Mouse (Mus musculus): Measurements from ENCODE around the gene Slit1. TPM values are rescaled to one million over a fixed set of nuclear protein-coding genes. Genes with fewer than 3 reads are reported as not detected.

The Slit1 gene
- total RNA-seq, 2 experiments from 2014 or later = 0.07 to 0.12 TPM

DNA sequence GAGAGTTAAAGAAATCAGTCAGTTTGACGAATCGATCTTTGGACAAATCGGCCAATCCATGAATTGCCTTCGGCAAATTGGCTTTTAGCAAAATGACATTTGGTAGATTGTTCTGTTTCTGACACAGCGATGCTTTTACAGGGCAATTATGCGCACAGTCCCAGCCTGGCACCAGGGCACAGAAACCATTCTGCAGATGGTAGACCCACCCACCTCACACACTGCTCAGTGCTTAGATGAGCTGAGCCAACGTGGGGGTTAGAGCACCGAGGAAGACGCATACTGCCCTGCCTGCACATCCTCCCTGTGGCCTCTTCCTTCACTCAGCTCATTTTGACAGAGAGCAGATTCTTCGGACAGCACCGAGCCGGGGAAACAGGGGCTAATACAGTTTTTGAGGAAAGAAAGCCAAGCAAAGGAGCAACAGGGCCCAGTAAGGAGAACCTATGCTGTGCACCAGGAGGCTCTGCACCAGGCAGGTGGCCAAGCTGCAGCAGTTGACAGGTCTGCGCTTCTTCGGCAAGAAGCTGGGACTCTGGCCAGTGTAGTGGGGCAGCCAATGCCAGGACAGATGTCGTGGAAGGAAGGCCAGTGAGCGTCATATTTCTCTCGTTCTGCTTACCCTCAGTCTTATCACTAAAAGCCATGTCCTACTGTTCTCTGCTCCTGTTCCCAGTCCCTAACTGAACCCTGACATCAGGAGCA, 83.0 kb downstream of the Slit1 start:
- intact Hi-C loops (cut with DNase I) = no loop called here
- no peak for DNase-seq

DNA sequence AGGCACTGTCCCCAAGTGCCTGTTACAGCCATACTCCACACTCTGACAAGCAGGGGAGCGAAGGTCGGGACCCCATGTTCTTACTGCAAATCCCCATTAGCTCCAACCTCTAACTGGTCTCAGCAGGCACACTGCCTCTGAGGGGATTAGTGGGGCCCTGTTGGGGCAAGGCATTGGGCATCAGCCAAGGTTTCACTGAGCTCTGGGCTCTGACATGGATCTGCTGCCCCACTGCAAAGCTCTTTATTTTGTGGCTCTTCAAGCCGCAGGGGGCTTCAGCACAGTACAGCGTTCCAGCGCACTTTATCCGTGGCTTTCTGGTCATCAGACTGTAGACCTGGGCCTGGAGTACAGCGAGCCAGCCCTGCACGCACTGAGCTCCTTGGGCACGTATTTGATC, 86.0 kb downstream of the Slit1 start:
- no peak for DNase-seq
- intact Hi-C loops (cut with DNase I) = loop anchor here (10.0 kb wide), 1 partner anchor 207 kb away; no protein-coding TSS in a partner anchor

- intact Hi-C loops (cut with DNase I) = loop anchor here (1.0 to 10.0 kb wide), 2 partner anchors 108 to 208 kb away; no protein-coding TSS in a partner anchor
Measured at GRCm38 (mm10) chr19:41656671-41657070, 86.8 kb downstream of the Slit1 start.

DNA sequence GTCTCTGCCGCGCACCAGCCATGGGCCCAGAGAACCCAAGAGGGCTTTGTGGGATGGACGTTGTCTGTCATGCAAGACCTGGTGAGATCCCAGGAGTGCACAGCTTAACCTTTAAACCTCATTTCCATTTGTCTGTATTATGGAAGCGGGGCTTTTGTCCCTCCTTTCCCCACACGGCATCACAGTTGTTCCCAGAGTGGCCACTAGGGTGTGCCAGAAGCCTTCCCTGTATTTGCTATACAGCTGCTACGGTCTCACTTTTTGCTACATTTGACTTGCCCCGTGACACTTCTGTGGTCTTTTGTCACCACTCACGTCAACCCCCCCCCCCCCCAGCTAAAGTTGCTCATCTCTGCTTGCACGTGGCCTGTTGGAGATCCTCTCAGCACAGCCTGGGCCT, 87.5 kb downstream of the Slit1 start:
- DNase-seq = peak; percentile 71 to 84
- intact Hi-C loops (cut with DNase I) = loop anchor here (1.0 to 10.0 kb wide), 2 partner anchors 108 to 209 kb away; no protein-coding TSS in a partner anchor

More at GRCm38 (mm10) chr19:41656671-41657070, 86.8 kb downstream of the Slit1 start:
- DNase-seq = no peak

DNA sequence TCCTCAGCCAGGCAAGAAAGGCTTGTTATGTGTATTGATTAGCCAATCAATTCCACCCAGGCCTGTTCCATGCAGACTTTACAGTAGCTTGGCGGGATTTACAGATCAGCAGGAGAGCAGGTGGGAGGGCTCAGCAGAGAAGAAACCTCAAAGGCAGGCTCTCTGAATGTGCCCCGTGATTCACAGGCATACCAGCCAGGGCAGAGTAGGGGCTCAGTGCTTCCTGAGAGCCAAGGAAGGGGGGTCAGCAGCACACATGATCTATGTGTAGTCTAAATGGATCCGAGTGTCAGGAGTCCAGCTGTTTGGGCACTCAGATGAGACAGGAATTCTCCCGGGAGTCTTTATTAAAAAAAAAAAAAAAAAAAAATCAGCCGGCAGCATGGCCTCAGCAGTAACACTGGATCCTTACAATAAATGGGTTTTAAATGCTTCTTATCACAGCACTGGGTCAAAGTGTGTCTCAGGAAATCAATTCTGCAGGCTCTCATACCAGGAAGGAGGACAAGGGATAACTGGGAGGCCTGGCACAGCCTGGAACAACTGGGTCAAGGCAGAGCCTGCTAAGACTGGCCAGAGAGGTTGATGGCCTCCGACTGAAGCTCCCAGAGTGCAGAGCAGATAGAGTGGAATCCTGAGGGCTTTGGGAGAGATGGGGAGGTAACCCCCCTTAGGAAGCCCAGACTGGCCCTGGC, 88.2 kb downstream of the Slit1 start:
- DNase-seq = no peak
- intact Hi-C loops (cut with DNase I) = loop anchor here (10.0 kb wide), 1 partner anchor 210 kb away; no protein-coding TSS in a partner anchor

- no peak for DNase-seq
- intact Hi-C loops (cut with DNase I) = loop anchor here (10.0 kb wide), 1 partner anchor 213 kb away; no protein-coding TSS in a partner anchor
Measured at GRCm38 (mm10) chr19:41651967-41652366, 91.5 kb downstream of the Slit1 start.

DNA sequence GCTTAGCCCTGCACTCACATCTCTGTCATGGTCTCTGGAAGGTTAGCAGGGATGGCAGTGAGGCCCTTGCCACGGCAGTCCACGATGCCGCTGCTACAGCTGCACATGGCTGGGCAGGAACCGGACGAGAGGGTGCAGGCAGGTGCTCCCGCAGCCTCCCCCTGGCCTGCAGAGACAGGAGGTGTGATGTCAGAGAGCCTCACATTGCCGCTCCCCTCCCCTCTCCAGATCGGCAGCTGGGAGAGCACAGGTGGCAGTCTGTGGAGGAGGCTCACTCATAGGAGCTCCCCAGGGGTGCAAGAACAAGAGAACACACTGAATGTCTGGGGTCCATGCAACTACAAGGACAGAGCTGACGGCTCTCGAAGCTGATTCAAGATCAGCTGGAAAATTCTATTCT, 94.1 kb downstream of the Slit1 start:
- intact Hi-C loops (cut with DNase I) = no loop called here
- no peak for DNase-seq

GRCm38 (mm10) chr19:41646947-41647631, 96.4 kb downstream of the Slit1 start:
- intact Hi-C loops (cut with DNase I) = no loop called here
- peak; percentile 72 to 84 for DNase-seq

DNA sequence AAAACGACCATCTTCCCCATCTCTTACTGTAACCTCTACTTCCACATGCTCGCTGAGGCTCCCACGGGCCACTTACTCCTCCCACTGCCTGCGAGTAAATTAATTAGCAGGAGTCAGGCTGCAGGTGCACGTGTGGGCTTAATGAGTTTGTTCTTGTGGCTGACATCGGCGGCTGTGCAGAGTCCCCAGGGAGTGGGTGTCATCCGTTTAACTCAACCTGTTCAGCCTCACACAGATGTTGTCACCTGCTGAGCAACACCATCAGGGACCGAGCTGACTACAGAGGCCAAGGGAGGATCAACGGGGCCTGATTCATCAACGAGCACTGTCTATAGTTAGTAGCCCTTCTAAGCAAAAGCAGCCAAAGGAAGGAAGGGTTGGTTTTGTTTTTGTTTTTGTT, 100.5 kb downstream of the Slit1 start:
- no peak for DNase-seq
- intact Hi-C loops (cut with DNase I) = no loop called here

GRCm38 (mm10) chr19:41634999-41635398, 108.5 kb downstream of the Slit1 start:
- intact Hi-C loops (cut with DNase I) = no loop called here
- DNase-seq = no peak

DNA sequence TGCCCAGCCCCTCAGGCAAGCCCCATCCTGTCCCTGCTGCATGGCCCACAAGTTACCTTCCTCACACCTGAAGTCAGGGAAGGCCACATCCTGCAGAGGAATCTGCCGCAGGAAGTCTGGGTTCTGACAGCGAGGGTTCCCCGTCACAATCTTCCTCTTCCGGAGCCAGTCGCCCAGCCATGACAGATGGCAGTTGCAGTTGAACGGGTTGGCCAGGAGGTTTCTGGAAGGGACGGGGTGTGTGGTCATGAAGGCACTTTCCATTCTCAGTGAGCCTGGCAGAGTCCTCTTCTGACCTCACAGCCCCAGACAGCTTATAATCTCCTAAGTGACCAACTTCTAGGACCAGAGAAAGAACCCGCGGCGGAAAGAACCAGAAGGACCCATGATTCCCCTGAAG, 109.4 kb downstream of the Slit1 start:
- no peak for DNase-seq
- intact Hi-C loops (cut with DNase I) = no loop called here

- intact Hi-C loops (cut with DNase I) = no loop called here
- peak; percentile 37 to 74 for DNase-seq
Measured at GRCm38 (mm10) chr19:41629532-41629931, 113.9 kb downstream of the Slit1 start.

- intact Hi-C loops (cut with DNase I) = no loop called here
- DNase-seq = no peak
Measured at GRCm38 (mm10) chr19:41628970-41629369, 114.5 kb downstream of the Slit1 start.

DNA sequence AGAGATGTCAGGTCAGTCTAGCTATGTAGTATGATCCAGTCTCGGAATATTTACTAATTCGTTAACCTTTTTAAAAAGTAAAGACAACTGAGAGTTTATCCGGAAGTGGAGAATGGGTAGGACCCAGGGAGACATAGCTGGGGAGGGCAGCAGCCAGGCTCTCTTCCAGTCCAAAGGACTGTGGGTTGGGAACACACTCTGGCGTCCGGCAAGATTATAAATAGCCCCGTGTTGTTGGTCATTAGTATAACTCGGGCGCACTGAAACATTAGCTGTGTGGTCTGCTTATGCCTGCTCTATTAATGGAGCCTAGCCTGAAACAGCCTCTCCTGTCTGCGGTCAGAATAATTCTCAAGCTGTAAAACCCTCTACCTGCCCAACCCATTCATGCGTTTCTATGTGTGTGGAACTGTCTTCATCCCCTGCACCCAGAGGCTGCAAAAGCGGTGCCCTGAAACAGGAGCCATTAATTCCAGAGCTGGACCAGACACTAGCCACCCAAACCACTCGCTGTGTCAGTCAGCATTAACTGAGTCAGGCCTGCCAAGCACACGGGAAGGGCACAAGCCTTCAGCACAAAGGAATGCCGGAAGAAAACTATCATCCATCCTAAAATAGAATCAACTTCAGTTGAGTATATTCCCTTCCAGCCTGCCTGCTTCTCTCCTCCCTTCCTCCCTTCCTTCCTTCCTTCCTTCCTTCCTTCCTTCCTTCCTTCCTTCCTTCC, 122.9 kb downstream of the Slit1 start:
- intact Hi-C loops (cut with DNase I) = no loop called here
- DNase-seq = no peak

DNA sequence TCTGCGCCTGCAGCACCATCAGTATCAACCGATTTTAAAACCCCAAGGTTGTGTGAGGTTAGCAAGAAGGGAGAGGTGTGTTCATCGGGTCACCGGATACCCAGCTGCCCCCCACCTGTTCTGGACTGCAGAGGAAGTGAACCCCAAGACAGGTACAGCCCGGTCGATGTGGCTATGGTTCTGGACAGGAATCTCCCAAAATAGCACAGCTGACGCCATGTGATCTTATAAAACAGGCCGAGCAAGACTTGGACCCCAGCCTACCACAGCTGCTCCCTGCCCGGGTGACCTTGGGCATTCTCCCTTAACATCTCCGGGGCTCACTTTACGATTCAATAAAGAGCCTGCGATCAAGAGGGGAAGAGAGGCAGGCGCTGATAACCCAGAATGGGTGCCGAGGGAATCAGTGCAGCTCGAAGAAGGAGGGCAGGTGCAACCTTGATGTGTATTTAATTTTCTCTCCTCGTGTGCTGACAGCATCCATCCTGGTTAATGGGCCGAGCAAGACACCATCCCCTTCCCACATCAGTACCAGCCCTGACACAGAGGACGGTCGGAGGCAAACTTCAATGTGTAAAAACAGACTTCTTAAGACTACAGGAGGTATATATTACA, 124.6 kb downstream of the Slit1 start:
- intact Hi-C loops (cut with DNase I) = loop anchor here (10.0 kb wide), 1 partner anchor 304 kb away; no protein-coding TSS in a partner anchor
- peak; percentile 37 to 60 for DNase-seq

DNA sequence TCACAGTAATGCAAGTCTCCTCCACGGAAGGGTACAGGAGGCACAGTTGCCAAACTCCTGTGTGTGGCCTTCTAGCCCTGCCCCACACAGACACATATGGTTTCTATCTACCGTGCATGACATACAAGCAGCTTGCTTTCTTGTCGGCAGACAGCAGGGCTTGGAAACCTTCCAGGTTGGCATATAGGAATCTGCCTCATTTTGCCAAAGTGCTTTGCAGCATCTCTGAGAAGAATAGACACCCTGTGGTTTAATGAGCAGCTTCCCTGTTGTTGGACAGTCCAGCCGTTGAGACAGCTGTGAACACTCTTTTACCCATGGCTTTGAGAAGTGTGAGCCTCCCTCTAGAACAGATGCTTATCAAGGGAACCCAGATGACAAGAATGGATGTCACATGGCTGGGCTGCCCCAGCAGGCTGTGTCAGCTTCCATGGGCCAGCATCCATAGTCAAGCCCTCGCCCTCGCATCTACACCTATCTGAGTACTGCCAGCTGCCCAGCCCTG, 125.3 kb downstream of the Slit1 start:
- intact Hi-C loops (cut with DNase I) = loop anchor here (10.0 kb wide), 1 partner anchor 303 kb away; no protein-coding TSS in a partner anchor
- DNase-seq = no peak

DNA sequence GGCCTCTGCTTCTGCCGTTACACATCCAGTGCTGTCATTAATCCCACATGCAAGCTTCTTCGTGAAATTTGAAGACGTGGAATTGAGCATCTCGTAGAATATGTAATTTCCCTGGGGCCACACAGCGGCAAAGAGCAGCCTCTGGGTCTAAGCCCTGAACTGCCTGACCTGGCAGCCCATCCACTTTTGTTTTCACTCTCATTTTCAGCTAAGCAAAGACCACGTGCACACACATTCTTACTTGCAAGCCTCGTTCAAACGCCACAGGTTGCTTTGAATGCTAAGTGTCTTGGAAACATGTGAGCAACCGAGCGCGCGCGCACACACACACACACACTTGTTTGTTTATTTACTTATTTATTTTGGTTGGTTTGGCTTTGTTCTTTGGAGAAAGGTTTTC, 126.4 kb downstream of the Slit1 start:
- intact Hi-C loops (cut with DNase I) = loop anchor here (10.0 kb wide), 1 partner anchor 302 kb away; no protein-coding TSS in a partner anchor
- DNase-seq = no peak

- intact Hi-C loops (cut with DNase I) = loop anchor here (10.0 kb wide), 1 partner anchor 301 kb away; no protein-coding TSS in a partner anchor
- DNase-seq = no peak
Measured at GRCm38 (mm10) chr19:41616274-41616673, 127.2 kb downstream of the Slit1 start.

DNA sequence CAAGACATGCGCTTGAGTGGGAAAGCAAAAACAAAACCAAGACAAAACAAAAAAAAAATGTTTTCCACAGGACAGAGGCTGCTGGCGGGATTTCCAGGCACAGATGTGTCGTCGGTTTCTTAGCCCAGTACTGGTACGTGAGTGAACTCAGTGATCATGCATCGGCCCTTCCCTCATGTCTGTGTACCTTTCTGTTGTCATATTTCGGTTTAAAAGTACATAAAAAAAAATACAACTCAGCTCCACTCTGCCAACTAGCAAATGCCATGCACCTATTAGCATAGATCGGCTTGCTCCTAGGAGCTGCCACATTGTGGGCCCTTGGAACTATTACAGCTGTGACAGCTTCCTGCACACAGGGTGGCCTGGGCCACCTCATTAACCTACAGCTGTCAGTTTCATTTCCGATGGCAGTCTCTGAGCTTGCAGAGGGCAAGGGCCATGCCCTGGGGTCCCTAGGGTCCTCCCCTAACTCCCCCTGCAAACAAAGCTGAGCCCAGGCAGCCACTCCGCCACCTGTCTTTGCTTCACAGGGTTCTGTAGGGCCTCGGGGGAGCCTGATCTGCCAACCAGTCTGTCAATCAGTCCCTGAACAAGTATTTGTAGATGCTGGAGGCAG, 127.8 kb downstream of the Slit1 start:
- intact Hi-C loops (cut with DNase I) = loop anchor here (10.0 kb wide), 1 partner anchor 301 kb away; no protein-coding TSS in a partner anchor
- no peak for DNase-seq
